18 mouse cellular contexts compared by ENCODE assay signal in the genomic region with DNA sequence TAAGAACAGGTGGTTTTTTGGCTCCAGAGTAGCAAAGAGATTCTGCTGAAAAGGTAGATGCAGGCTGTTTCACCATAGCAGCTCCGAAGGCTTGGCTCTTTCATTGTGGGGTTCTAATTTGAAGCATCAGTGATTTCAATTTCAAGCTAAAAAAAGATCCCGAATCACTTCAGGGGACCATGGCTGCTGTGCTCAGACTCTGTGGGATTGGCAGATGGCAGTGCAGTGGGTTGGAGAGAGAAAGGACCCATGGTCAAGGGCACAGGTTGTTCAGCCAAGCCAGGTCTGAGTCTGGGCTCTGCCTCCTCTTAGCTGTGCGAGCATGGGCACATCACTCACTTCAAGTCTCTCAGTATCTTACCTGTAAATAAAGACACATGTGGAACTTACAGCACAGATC.
"Had no signal": no experiment of that assay in that cellular context is flagged by ENCODE, and none has a peak within 500 bp of the region (broad histone marks: within the 10 kb centered on the region; RNA-seq: fewer than 3 reads in every experiment).

No protein-coding gene starts in this region.

- H3K27me3 ChIP-seq: limb, embryonic 13.5 days; liver, embryonic 12.5 days; liver, embryonic 15.5 days; lung, embryonic 15.5 days; midbrain, embryonic 13.5 days; neural tube, embryonic 13.5 days; stomach, embryonic 15.5 days had no signal

- ATAC-seq: liver, embryonic 12.5 days; midbrain, embryonic 13.5 days; midbrain, embryonic 16.5 days had no signal

- H3K4me1 ChIP-seq: limb, embryonic 10.5 days; limb, embryonic 13.5 days; liver, embryonic 12.5 days; liver, embryonic 15.5 days; lung, embryonic 15.5 days; stomach, embryonic 15.5 days had no signal

- H3K27ac ChIP-seq: left cerebral cortex, adult 2 months; limb, embryonic 10.5 days; limb, embryonic 13.5 days; liver, embryonic 12.5 days; liver, embryonic 15.5 days; lung, embryonic 15.5 days; midbrain, embryonic 10.5 days; midbrain, embryonic 13.5 days; stomach, embryonic 15.5 days had no signal

- H3K36me3 ChIP-seq: limb, embryonic 10.5 days; limb, embryonic 13.5 days; liver, embryonic 12.5 days; liver, embryonic 15.5 days; lung, embryonic 15.5 days; midbrain, embryonic 10.5 days; midbrain, embryonic 13.5 days; neural tube, embryonic 13.5 days; stomach, embryonic 15.5 days had no signal

- H3K4me3 ChIP-seq: left cerebral cortex, adult 2 months; limb, embryonic 10.5 days; limb, embryonic 13.5 days; liver, embryonic 12.5 days; liver, embryonic 15.5 days; lung, embryonic 15.5 days; megakaryocyte, embryonic 14.5 days; midbrain, embryonic 10.5 days; midbrain, embryonic 13.5 days; myocyte; neural tube, embryonic 13.5 days; stomach, embryonic 15.5 days had no signal

- H3K4me2 ChIP-seq: limb, embryonic 13.5 days; liver, embryonic 12.5 days; liver, embryonic 15.5 days; lung, embryonic 15.5 days; midbrain, embryonic 13.5 days; neural tube, embryonic 13.5 days; stomach, embryonic 15.5 days had no signal

- DNase-seq: kidney, adult 9 months; layer of hippocampus, postnatal 36 days; lung, adult 18-20 months; right cerebral cortex, postnatal 25 days; spleen, adult 18-20 months had no signal

- H3K9me3 ChIP-seq: limb, embryonic 10.5 days; limb, embryonic 13.5 days; liver, embryonic 12.5 days; liver, embryonic 15.5 days; lung, embryonic 15.5 days; megakaryocyte, embryonic 14.5 days; midbrain, embryonic 10.5 days; midbrain, embryonic 13.5 days; neural tube, embryonic 13.5 days; stomach, embryonic 15.5 days had no signal

- H3K9ac ChIP-seq: limb, embryonic 13.5 days; liver, embryonic 12.5 days; liver, embryonic 15.5 days; lung, embryonic 15.5 days; midbrain, embryonic 13.5 days; neural tube, embryonic 13.5 days; stomach, embryonic 15.5 days had no signal
